Mouse (Mus musculus): ENCODE measurements at regions not wholly inside any gene's neighbourhood (a gene's known extent, or its start where the extent isn't known, plus 50 kb on each side); places are given as distances from the start of the nearest gene placed in this dataset.

DNA sequence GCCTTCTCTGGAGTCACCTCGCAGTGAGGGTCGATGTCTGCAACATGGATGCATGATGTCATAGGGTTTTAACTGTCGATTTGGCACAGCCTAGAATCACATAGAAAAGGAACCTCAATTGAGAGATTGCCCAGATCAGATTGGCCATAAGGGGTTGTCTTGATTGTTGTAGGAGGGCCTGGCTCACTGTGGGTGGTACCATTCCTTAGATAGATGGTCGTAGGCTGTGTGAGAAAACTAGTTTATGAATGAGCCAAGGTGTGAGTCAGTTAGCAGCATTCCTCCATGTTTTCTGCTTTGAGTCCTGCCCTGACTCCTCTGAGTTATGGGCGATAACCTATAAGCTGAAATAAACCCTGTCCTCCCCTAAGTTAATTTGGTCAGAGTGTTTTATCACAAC is 343.9 kb downstream of the Phkb start:
- Histone ChIP-seq H3K36me3 (no peaks in the 10 kb centered on the region), H3K9me3 (no peaks in the 10 kb centered on the region), H3K4me1 (replicated peaks) (no peaks in the 10 kb centered on the region), H3K27me3 (ENCODE audit: insufficient read depth, poor library complexity, severe bottlenecking) (no peaks in the 10 kb centered on the region), H3K27ac (no peak overlapping the region), H3K4me3 (no peak overlapping the region)
- WGBS = 91% methylated on average over 5 of the region's 5 CpGs
- DNase-seq (ENCODE audit: low spot score) = no peak

DNA sequence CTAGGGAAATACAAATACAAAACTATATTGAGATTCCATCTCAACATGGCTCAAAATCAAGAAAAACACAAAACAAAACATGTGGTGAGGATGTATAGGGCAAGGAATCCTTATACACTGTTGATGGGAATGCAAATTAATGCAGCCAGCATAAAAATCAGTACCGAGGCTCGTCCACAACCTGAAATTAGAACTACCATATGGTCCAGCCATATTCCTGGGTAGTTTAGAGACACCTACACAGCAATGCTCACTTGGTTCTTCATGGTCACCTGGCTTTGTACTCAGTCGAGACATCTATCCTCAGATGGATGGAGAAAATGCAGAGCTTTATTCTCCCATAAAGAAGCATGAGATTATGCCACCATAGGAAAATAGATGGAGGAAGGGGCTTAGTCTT is 340.0 kb downstream of the Phkb start:
- no peaks in the 10 kb centered on the region for H3K27me3 ChIP-seq (ENCODE audit: insufficient read depth, poor library complexity, severe bottlenecking)
- H3K4me3 ChIP-seq = no peak overlapping the region
- H3K27ac ChIP-seq = no peak overlapping the region
- no peak for DNase-seq (ENCODE audit: low spot score)
- H3K36me3 ChIP-seq = no peaks in the 10 kb centered on the region
- WGBS = 82% methylated on average over 3 of the region's 3 CpGs
- H3K9me3 ChIP-seq = no peaks in the 10 kb centered on the region
- H3K4me1 ChIP-seq (replicated peaks) = no peaks in the 10 kb centered on the region

DNA sequence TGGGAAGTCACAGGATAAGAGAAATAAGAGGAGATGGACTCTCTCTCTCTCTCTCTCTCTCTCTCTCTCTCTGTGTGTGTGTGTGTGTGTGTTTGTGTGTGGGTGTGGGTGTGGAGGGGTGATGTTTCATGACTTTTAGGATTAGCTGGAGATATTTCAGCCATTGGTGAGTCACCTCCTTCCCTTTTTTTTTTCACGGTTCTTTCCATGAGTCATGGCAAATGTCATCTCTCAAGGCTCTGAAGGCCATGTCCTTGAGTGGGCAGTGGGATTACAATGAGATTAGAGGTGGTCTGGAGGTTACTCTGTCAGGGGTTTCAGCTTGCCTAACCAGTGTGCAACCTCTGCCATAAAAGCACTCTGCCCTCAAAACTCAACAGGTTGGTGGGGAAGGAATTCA is 329.3 kb downstream of the Phkb start:
- no peak for DNase-seq (ENCODE audit: low spot score)
- no peak overlapping the region for H3K27ac ChIP-seq
- WGBS = 88% methylated on average over 1 of the region's 1 CpGs

GRCm38 (mm10) chr8:86164818-86165217 is 324.1 kb downstream of the Phkb start:
- Histone ChIP-seq H3K4me3 (no peak overlapping the region), H3K9me3 (0 out of 2 replicates have a peak, but pooled peaks cover 3% of the 10 kb centered on the region), H3K36me3 (no peaks in the 10 kb centered on the region), H3K27ac (no peak overlapping the region), H3K4me1 (replicated peaks) (no peaks in the 10 kb centered on the region), H3K27me3 (ENCODE audit: insufficient read depth, poor library complexity, severe bottlenecking) (no peaks in the 10 kb centered on the region)
- 90% methylated on average over 2 of the region's 2 CpGs for WGBS
- DNase-seq (ENCODE audit: low spot score) = no peak

More for the DNA sequence above, 329.3 kb downstream of the Phkb start:
- H3K4me3 ChIP-seq = no peak overlapping the region
- no peaks in the 10 kb centered on the region for H3K36me3 ChIP-seq
- H3K9me3 ChIP-seq = no peaks in the 10 kb centered on the region
- H3K27me3 ChIP-seq (ENCODE audit: insufficient read depth, poor library complexity, severe bottlenecking) = no peaks in the 10 kb centered on the region
- no peaks in the 10 kb centered on the region for H3K4me1 ChIP-seq (replicated peaks)

DNA sequence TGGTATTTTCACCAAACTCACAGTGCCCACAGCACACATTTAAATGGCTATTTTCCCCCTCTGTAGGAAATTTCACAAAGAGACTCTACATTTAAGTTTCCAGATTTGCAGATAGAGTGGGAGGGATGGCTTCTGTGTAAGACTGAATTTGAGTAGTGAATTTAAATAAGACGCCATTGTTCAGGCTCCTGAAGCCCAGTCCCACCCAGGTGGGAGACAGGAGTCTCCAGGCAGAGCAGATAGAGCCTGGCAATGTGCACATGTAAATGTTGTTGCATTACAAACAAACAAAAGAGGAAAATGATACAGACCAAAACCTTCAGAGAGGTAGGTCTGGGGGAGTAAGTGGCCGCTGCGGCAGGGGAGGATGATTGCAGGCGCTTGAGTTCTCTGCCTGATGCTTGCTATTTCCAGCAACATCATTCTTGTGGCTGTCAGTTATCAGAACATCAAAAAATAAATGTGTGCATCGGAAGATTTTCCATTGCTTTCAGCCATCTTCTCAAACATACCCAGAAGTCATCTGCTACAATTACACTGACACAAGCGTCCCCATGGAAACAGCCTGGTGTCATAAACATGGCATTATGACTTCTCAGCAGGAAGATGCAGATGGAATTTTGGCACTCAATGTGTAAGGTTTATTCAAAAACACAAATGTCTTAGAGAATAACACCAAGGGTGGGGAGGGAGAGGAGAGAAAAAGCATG is 318.5 kb downstream of the Phkb start:
- no peak for DNase-seq (ENCODE audit: low spot score)
- H3K4me3 ChIP-seq = no peak overlapping the region
- no peaks in the 10 kb centered on the region for H3K36me3 ChIP-seq
- H3K4me1 ChIP-seq (replicated peaks) = no peaks in the 10 kb centered on the region
- whole genome bisulfite sequencing = 90% methylated on average over 6 of the region's 6 CpGs
- no peaks in the 10 kb centered on the region for H3K27me3 ChIP-seq (ENCODE audit: insufficient read depth, poor library complexity, severe bottlenecking)
- H3K9me3 ChIP-seq = 0 out of 2 replicates have a peak, but pooled peaks cover 3% of the 10 kb centered on the region
- no peak overlapping the region for H3K27ac ChIP-seq

- Histone ChIP-seq H3K36me3 (no peaks in the 10 kb centered on the region), H3K27ac (no peak overlapping the region), H3K9me3 (no peaks in the 10 kb centered on the region), H3K4me1 (replicated peaks) (no peaks in the 10 kb centered on the region), H3K27me3 (ENCODE audit: insufficient read depth, poor library complexity, severe bottlenecking) (no peaks in the 10 kb centered on the region), H3K4me3 (no peak overlapping the region)
- no peak for DNase-seq (ENCODE audit: low spot score)
- 71% methylated on average over 6 of the region's 6 CpGs for WGBS
Measured at GRCm38 (mm10) chr8:86147586-86147985, 306.8 kb downstream of the Phkb start.

GRCm38 (mm10) chr8:86125244-86125643 is 284.5 kb downstream of the Phkb start:
- 78% methylated on average over 2 of the region's 2 CpGs for WGBS
- no peaks in the 10 kb centered on the region for H3K27me3 ChIP-seq (ENCODE audit: insufficient read depth, poor library complexity, severe bottlenecking)

DNA sequence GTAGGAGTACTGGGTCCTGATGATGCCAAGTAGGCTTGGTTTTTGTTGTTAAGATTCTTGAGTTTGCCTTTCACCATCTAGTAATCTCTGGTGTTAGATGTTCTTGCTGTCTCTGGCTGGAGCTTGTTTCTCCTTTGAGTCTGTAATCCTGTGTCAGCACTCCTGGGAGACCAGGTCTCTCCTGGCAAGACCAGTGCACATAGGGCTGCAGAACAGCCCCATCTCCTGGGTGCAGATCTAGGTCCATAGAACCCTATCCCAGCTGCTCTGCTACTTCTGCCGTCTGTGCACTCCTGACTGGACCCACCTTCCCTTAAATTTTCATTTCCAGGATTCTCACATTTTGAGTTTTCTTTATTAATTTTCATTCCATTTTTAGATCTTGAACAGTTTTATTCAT is 283.9 kb downstream of the Phkb start:
- 91% methylated on average over 1 of the region's 1 CpGs for WGBS
- Histone ChIP-seq H3K4me3 (no peak overlapping the region), H3K4me1 (replicated peaks) (no peaks in the 10 kb centered on the region), H3K27me3 (ENCODE audit: insufficient read depth, poor library complexity, severe bottlenecking) (no peaks in the 10 kb centered on the region), H3K9me3 (no peaks in the 10 kb centered on the region), H3K27ac (no peak overlapping the region), H3K36me3 (no peaks in the 10 kb centered on the region)
- DNase-seq (ENCODE audit: low spot score) = no peak

More at GRCm38 (mm10) chr8:86125244-86125643, 284.5 kb downstream of the Phkb start:
- DNase-seq (ENCODE audit: low spot score) = no peak
- Histone ChIP-seq H3K4me3 (no peak overlapping the region), H3K9me3 (no peaks in the 10 kb centered on the region), H3K27ac (no peak overlapping the region), H3K4me1 (replicated peaks) (no peaks in the 10 kb centered on the region), H3K36me3 (no peaks in the 10 kb centered on the region)

All from hindbrain, embryonic 10.5 days (tissue).